Mouse (Mus musculus): ENCODE measurements around the gene Mon1a.

Gene Mon1a

GRCm38 (mm10) chr9:107906967-107907800, 19.2 kb downstream of the Mon1a start:
- no peak for ATAC-seq (ENCODE audit: insufficient number of reproducible peaks, low FRiP score, low TSS enrichment)

GRCm38 (mm10) chr9:107907801-107908120, 19.8 kb downstream of the Mon1a start:
- ATAC-seq (ENCODE audit: insufficient number of reproducible peaks, low FRiP score, low TSS enrichment), result no peak

- no peak for ATAC-seq (ENCODE audit: insufficient number of reproducible peaks, low FRiP score, low TSS enrichment)
These were observed 20.6 kb downstream of the Mon1a start for GRCm38 (mm10) chr9:107908410-107909158.

GRCm38 (mm10) chr9:107910025-107910769, 22.2 kb downstream of the Mon1a start:
- no peak for ATAC-seq (ENCODE audit: insufficient number of reproducible peaks, low FRiP score, low TSS enrichment)

- ATAC-seq (ENCODE audit: insufficient number of reproducible peaks, low FRiP score, low TSS enrichment), result no peak
These were observed 26.9 kb downstream of the Mon1a start for GRCm38 (mm10) chr9:107914764-107915420.

GRCm38 (mm10) chr9:107917895-107918608, 30.1 kb downstream of the Mon1a start:
- ATAC-seq (ENCODE audit: insufficient number of reproducible peaks, low FRiP score, low TSS enrichment), result no peak

- ATAC-seq (ENCODE audit: insufficient number of reproducible peaks, low FRiP score, low TSS enrichment), result no peak
These were observed 30.9 kb downstream of the Mon1a start for GRCm38 (mm10) chr9:107918884-107919283.

GRCm38 (mm10) chr9:107919441-107919840, 31.5 kb downstream of the Mon1a start:
- ATAC-seq (ENCODE audit: insufficient number of reproducible peaks, low FRiP score, low TSS enrichment), result no peak

- no peak for ATAC-seq (ENCODE audit: insufficient number of reproducible peaks, low FRiP score, low TSS enrichment)
These were observed 35.1 kb downstream of the Mon1a start for GRCm38 (mm10) chr9:107923021-107923420.

GRCm38 (mm10) chr9:107923956-107924355, 36.0 kb downstream of the Mon1a start:
- no peak for ATAC-seq (ENCODE audit: insufficient number of reproducible peaks, low FRiP score, low TSS enrichment)

GRCm38 (mm10) chr9:107925251-107925650, 37.3 kb downstream of the Mon1a start:
- no peak for ATAC-seq (ENCODE audit: insufficient number of reproducible peaks, low FRiP score, low TSS enrichment)

GRCm38 (mm10) chr9:107926920-107927420, 39.0 kb downstream of the Mon1a start:
- ATAC-seq (ENCODE audit: insufficient number of reproducible peaks, low FRiP score, low TSS enrichment), result no peak

GRCm38 (mm10) chr9:107927749-107928148, 39.8 kb downstream of the Mon1a start:
- no peak for ATAC-seq (ENCODE audit: insufficient number of reproducible peaks, low FRiP score, low TSS enrichment)

- no peak for ATAC-seq (ENCODE audit: insufficient number of reproducible peaks, low FRiP score, low TSS enrichment)
These were observed 40.2 kb downstream of the Mon1a start, which contains the start of gene Actl11 for GRCm38 (mm10) chr9:107928169-107928568. Gene Actl11 (plus strand): TSS chr9:107928469.

- ATAC-seq (ENCODE audit: insufficient number of reproducible peaks, low FRiP score, low TSS enrichment), result no peak
These were observed 44.3 kb downstream of the Mon1a start for GRCm38 (mm10) chr9:107932221-107932620.

GRCm38 (mm10) chr9:107934146-107934545, 46.2 kb downstream of the Mon1a start:
- ATAC-seq (ENCODE audit: insufficient number of reproducible peaks, low FRiP score, low TSS enrichment), result no peak

- ATAC-seq (ENCODE audit: insufficient number of reproducible peaks, low FRiP score, low TSS enrichment), result no peak
These were observed 47.4 kb downstream of the Mon1a start, which contains the start of gene Camkv for GRCm38 (mm10) chr9:107935374-107935773. Gene Camkv (plus strand): TSS chr9:107935674.

GRCm38 (mm10) chr9:107935790-107936214, 47.9 kb downstream of the Mon1a start:
- no peak for ATAC-seq (ENCODE audit: insufficient number of reproducible peaks, low FRiP score, low TSS enrichment)

- no peak for ATAC-seq (ENCODE audit: insufficient number of reproducible peaks, low FRiP score, low TSS enrichment)
These were observed 48.4 kb downstream of the Mon1a start for GRCm38 (mm10) chr9:107936215-107936822.

All from cerebellum, adult (tissue).